Mouse (Mus musculus) embryo, embryonic 10.5 days (tissue): ENCODE measurements at regions not wholly inside any gene's neighbourhood (a gene's known extent, or its start where the extent isn't known, plus 50 kb on each side); places are given as distances from the start of the nearest gene placed in this dataset.
"Not testable (repeated sequence)": the region's sequence is repeated elsewhere in the genome, so short reads cannot be mapped to it uniquely, and the experiment has no call there.

Experiments used
- DNase-seq: peaks from one replicate; pipeline ENCODE4 v3.0.0-alpha.2; 2015; ENCODE audit warnings: low spot score

DNA sequence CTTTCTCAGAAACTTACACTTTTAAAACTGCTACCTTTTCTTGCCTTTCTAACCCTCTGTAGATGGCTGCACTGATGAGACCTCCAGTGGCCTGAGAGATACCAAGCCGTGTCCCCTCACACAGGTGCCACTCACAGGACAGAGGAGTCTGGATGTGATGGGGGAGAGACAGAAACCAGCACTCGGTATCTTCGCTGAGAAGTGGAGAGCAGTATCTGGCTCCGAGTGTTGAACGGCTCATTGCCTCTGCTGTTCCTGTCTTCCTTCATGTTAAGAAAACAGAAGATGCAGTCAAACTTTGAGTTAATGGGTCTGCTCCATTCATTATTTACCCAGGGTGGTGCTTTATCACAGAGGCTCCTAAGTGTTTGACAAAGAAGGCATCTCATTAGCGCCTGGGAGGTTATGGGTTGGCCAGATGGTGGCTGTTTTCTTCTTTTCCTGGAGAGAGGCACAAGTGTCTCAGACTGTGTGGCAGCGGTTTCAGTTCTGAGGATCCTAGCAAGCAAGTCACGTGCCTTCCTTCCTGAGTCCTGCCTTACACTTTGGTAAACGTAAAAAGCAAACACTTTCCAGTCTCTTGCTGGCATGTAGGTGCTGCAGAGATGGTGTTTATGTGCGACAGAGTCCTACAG lies 248.6 kb downstream of the Sec16b start:
- DNase-seq = peak; percentile 36

DNA sequence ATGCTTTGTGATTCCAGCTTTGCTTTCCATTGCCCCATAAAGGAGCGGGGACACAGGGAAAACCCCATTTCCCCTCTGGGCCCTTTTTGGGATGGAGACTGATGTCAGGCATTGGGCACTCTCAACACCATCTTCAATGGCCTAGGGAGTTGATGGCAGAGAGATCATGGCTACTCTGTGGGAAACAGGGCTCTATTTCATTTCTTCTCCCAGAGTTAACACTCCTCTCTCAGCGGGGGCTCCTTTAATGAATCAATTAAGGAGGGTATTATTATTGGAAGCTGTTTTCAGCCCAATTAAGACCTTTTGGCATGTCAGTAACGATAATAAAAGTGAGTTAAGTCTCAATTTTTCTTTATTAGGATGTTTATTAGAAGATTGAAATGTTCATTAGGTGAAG lies 250.4 kb downstream of the Sec16b start:
- peak; percentile 16 for DNase-seq

DNA sequence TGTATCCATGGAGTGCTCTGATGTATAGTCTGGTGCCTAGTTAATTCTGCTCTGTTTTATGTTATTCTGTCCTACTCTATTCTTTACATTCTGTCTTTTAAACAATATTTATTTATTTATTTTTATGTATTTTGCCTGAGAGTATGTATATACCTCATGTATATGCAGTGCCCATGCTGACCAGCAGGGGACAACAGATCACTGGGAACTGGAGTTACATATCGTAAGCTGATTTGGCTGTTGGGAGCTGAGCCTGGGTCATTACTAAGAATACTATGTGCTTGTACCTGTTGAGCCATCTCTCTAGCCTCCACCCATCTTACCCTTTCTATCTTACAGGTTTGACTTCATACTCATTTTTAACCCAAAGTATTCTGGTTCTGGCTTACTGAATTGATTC lies 251.8 kb downstream of the Sec16b start:
- no peak for DNase-seq

DNA sequence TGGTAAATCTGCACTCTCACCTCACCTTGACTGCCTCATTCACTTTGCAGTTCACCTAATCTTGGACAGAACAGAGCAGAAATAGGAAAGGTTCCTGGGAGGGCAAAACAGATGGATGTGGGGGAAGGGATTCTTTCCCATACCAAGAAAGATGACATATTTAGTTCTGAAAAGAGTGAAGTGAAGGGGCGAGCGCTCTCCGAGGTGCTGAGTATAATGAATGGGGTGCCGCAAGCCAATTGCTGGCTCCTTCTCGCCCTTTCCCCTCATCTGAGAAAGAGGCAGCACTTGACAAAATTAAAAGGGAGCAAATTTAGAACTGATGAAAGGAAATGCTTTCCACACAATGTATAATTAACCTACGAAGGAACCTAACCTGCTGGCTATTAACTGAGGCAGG lies 261.7 kb downstream of the Sec16b start:
- peak; percentile 63 for DNase-seq

DNA sequence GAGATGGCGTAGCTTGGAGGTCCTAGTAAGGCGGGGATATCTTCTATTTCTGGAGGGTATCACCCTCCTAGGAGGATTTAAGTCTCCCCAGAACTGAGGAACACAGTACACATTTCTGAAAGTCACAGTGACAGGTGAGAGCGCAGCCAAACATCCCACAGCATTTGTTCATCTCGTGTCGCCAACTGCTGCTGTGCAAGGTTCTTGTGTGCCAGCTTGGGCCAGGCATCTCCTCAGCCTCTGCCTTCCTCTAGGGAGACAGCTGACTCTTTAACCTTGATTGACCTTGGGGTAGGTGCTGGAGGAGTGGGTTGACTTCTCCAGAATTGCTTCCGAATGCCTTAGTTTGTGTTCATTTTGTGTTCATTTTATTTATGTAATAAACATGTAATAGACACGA lies 291.2 kb downstream of the Sec16b start:
- DNase-seq = no peak

DNA sequence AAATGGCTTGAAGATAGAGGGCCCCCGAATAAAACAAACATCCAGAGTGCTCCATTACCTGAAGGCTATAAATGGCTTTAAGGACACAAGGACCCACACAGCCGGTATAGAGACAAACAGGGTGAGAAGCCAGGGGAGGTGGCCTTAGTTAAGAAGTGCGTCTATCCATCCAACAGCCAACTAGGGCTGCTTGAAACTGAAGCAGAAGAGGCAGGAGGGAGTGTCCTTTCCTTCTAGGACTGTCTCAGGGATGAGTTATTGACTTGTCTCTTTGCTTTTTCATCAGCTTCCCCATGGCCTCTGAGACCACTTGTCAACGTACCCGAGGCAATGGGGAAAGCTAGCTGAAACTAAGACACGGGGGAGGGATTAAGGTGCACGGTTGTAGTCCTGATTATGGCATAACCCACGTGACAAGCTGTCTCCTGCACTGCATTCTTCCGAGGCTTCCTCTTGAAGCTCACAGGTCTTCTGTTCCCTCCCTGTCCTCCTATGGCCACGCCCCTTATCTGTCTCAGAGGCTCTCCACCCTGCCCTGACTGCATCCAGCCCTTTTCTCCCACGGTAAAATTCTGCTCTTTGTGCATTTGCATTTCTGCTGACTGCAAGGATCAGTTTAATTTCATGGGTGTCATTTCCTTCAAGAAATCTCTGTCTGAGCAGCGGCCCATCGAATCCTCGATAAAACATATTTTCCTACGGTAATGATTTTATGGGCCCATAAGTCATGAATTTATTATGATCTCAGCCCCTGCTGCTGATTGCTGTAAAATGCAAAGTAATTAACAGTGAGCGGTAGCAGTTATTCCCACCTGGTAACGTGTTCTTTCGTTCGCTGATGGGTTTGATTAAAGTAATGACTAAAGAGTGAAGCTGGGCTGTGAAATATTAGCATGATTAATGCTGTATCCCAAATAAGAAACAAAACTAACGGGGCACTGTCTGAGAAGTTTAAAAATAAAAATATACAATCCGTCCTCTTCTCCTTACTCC lies 292.3 kb downstream of the Sec16b start:
- DNase-seq = peak; percentile 12

DNA sequence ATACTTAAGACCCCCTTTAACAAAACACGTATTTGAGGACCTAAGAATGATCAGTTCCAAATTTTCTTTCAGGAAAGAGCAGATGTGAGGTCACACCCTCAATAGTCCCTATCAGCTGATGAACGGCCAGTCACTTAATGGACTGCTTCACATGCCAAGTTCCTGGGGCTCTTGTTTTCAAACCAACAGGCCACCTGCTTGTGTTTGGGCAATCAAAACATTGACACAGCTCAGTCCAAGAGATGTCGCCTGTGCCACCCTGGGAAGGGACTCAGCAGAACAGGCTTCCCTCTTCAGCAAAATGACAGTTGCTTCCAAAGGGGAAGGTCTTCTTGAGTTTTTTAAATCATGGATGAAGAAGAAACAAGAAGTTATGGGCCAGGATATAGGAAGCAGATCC lies 294.6 kb downstream of the Sec16b start:
- DNase-seq = no peak

DNA sequence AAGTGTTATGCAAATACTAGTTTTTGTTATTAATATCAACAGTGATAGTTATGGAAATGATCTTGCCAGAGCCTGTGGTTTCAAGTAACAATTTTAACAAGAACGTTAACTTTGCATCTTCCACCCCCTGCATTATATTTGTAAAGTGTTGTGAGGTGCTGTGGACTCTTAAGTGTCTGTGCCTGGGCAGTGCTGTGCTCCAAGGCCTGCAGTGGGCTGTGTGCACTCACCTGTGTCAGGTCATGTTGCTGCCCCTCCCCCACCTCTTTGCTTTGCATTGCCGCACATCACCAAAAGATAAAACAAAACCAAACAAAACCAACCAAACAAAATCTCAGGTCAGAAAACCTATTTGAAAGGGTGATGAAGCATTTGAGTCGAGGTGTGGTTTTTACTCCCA lies 297.7 kb downstream of the Sec16b start:
- DNase-seq = no peak

DNA sequence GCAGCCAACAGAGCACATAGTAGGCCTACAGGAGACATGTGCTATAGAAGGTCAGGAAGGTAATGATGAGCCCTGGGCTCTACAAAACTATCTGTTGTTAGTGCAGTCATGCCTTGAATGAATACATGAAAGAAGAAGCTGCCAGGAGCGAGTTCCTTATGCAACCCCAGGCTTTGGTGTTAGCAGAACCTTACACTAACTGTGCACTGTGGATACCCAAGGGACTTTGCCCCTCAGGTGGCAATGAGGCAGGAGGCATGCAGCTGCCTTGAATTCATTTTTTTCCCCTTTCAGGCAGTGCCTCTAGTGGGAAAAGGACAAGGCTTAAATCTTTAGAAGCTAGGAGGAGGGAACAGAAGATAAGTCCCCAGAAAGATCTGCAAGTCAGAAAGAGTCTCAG lies 299.8 kb downstream of the Sec16b start:
- DNase-seq = no peak

DNA sequence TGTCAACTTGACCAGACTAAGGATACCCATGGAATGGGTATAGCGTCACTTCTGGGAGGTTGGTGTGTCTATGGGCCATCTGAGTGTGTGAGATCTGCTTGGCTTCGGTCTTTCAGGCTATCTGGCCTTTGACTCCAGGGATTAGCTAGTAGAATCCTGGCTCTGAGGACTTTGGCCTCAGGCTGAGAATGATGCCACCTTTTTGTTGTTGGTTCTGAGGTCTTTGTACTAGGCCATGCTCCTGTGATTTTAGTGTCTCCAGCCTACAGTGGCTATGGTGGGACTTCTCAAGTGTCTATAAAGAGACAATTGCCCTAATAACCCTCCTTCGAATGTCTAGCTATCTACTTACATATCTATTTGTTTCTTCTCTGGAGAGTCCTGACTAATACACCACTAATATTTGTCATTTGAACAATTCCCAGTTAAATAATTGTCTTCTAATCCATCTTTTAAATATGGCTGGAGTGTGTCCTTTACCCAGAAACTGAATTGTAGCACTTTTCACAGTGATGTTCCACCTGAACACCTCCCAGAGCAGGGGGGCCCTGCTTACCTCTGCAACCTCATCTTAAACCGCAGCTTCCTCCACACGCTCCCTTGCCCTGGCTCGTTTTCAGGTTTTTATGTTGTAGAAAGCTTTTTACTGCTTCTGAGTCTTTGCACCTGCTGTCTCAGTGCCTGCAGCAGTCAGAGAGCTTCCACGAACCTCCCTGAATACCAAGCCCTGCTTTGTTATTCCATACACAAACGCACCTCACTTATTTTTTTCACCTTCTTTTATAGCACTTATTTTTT lies 303.3 kb downstream of the Sec16b start:
- no peak for DNase-seq

DNA sequence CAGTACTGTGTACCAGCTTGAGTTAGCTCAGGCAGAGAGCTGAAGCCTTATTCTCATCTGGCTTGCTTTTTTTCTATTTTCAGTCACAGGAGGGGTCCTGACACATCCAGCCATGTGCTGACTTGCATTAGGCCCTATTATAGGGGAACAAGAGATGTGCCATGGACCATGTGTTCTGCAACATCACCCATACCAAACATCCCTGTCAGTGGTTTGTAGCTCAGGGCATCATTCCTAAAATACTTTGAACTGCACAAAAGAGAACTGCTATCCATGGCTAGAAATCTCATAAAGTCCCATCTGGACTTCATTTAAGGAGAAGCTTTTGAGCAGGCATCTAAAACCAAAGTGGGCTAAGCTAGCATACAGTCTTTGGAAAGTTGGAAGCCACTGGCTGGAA lies 304.1 kb downstream of the Sec16b start:
- no peak for DNase-seq

DNA sequence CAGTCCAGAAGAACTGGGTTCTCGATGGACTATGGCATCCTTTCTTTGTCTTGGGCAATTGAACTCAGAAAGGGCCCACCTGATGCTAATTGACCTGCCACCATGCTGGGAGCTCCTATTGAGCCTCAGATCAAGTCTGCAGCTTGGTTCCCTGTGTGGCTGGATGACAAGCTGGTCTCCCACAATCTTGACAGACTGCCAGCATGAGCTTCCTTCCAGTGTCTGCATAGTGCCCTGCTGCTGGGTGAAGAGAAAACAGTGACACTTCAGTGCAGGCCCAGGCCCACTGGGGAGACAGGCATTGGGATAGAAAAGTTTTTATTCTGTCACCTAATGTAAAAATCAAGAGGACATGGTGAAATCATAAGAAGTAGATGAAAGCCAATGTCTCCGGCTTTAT lies 321.4 kb downstream of the Sec16b start:
- DNase-seq = no peak

DNA sequence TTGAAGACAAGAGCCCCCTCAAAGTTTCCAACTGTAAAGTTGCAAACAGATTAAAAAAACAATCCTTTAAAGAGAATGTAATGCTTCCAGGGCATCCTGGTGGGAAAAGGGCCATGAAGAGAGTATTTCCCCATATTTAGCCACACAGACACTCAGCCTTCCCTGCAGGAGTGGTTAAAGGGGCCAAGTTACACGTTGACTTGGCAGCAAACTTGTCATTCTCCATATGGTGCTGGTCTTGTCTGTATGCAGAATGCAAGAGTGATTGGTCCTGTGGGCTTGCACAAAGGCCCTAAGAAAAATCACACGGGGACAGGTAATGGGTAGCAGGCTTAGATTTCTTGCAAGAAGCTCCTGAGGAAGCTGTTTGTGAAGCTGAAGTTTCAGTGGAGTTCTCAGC lies 325.0 kb downstream of the Sec16b start:
- no peak for DNase-seq

DNA sequence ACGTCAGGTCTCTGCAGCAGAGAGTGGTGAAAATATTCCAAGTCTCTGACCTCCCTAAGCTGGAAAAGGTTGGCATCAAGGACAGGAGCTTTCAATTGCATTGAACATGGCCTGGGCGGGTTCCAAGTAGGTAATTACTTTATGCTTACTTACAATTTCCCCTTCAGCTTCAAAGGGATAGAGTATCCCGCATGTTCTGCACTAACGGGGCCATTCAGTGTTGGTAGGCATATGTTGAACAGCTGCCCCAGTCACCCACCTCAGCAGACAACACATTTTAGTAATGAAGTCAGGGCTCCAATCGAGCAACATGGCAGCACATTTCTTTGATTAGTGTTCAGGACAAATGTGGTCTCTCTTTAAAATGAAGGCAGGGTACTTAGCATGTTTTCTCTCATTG lies 366.2 kb downstream of the Sec16b start:
- DNase-seq = no peak

DNA sequence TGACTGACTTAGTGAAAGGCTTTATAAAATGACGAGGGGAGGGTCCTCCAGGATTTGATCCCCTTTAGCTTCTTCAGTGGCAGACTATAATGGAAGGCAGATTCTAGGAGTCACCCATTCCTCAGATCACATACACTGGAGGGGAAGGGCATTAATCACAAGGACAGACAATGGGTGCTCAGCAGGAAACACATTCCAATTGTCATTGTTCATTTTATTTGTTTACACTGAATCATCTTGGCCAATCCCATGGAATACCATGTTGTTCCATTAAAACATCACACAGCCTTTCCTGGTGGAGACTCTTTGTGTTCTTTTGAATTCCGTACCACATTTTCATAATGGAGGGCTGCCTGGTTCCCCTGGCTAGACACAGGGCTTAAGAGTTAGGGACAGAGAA lies 368.5 kb downstream of the Sec16b start:
- no peak for DNase-seq

DNA sequence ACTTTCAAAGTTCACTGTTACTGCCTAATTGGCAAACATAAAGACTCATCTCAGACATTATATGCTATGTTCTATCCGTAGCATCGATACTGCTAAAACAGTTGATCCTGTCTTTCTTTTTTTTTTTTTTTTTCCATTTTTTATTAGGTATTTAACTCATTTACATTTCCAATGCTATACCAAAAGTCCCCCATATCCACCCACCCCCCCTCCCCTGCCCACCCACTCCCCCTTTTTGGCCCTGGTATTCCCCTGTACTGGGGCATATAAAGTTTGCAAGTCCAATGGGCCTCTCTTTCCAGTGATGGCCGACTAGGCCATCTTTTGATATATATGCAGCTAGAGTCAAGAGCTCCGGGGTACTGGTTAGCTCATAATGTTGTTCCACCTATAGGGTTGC lies 370.6 kb downstream of the Sec16b start:
- not testable (repeated sequence) for DNase-seq

DNA sequence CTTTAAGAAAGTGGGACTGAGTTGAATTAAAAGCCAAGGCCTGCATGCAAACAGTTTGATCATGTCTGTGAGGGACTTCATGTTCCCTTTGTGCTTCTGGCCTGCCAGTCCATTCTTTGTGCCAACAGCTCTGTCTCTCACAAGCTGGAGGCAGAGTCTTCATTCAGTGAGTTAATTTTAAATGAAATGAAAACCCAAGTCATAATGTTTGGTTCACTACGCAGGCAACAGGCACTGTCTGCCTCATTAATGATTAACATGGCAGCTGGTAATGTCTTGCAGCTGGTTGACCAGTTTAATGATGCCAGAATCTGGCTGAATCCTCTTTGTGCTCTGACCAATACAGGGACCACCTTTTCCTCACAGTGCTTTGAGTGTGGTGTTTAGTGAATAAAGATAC lies 380.6 kb downstream of the Sec16b start:
- DNase-seq = no peak

DNA sequence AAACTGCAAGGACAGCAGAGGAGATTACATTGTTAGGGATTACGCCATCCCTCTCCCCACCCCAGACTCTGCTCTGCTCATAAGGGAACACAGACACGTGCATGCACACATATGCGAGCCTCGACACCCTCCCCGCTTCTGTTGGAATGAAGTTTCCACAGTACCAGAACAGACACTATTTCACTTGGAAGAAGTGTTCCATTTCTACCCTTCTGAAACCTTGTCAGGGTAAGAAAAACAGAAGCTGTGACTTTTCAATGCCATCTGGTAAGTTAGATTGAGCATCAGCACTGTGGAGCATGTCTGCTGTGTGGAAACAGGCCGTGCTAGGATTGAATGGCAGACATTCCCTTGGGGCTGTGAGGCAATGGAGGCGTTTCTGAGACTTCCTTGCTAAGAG lies 382.0 kb downstream of the Sec16b start:
- no peak for DNase-seq

DNA sequence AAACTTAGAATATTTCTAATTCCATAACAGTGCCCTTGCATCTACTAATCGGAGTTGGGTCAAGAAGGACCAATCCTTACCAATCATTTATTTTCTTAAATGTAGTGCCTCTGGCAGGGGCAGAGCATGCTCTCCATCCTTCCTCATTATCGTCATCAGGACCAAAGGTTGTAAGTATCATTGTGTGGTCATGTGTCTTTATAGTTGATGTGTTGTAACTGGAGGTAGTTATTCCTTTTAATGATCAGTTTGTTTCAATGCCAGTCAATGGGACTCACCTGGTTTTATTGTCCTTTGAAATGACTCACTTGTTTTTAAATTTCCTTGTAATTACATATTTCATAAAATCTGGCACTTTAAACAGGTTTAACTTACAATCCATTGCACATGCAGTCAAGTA lies 399.6 kb downstream of the Sec16b start:
- no peak for DNase-seq

DNA sequence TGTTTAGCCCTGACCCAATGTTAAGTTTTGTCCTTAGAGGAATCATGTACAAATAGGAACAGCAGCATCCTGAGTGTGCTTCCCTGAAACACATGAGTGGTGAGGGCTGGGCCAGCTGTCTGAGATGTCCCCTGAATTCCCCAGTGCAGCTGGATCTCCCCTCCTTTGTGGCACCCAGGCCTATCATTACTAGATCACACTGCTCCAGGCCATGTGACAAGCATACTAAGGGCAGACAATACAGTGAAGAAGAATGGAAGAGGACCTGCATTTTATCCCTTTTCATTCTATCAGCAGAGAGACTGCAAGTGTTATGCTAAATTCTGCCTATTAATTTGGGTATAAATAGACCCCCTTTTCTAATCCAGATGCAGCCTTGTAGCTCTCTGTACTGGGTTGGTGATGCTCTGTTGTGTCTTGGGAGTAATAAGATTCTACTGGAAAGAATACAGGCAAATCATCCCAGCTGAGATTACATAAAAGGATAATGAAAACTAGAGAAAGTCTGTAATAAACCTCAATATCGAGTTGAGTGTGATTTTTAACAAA lies 418.3 kb downstream of the Brinp2 start:
- no peak for DNase-seq

DNA sequence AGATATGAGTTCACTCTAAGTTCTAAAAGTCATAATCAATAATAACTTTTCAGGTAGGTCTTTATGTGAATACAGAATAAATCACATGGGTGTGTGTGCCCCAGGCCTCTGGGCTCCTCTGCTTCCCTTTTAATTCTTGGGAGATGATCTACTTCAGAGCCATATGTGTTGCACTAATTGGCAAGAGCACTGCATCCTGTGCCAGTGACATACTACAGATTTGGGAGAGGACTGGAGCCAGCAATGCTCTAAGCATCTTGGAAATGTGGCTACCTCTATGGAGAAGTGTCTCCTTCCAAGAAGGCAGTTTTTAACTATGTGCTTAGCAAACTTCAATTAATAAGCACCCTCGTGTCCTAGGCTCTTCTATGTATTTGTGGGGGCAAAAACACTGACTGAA lies 416.6 kb downstream of the Brinp2 start:
- no peak for DNase-seq

DNA sequence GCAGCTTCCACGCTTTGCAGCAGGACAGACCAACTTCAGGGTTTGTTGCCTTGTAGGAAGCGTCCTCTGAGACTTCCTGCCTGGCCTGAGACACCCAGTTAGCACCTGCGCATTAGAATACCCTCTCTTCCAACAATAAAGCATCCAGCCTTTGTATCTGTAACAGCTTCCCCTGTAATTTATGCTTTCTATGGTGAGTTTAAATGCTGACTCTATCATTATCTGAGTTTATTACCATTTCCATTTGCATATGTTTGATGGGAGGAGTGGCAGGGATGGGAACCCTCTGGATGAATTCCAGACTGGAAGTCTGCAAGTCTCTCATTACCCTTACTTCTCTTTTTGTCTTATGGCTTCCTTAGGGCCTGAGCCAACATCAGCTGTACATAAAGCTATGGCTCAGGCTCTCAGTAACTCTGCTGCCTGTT lies 415.8 kb downstream of the Brinp2 start:
- DNase-seq = no peak
